Comparison of ENCODE assay signal across 10 mouse cellular contexts in the genomic region with DNA sequence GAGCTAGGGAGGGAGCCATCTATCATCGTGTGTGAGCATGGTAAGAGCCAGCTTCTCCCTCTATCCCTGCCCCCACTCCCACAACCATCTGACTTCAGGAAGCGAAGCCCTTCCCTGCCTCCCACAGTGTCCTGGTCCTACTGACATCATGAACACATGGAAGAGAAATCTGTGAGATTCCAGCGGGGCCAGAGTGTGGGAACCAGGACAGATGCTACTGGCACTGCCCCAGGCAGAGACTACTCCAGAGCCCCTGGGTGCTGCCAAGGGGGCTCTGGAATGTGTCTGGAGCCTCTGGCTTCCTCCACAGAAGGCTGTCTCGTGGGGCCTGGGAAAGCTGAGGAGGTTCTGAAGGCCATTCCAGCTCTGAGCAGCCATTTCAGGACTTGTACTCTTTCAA. TPM values are rescaled to one million over a fixed set of nuclear protein-coding genes. Genes with fewer than 3 reads are reported as not detected.
DNase-seq lines count a peak whose midpoint lies in the region; ATAC-seq and TF ChIP-seq lines count a peak whose summit lies in the region.
"Had no signal": no experiment of that assay in that cellular context is flagged by ENCODE, and none has a peak within 500 bp of the region (broad histone marks: within the 10 kb centered on the region; RNA-seq: fewer than 3 reads in every experiment).

No protein-coding gene starts in this region.

- H3K4me1 ChIP-seq in kidney, postnatal 0 days (replicated peaks; ENCODE audit: insufficient read depth, low read length) = peaks cover 37% of the 10 kb centered on the region
- peaks cover 24 to 28% of the 10 kb centered on the region in 2 experiments for H3K4me1 ChIP-seq in heart, embryonic 14.5 days (ENCODE audit: control insufficient read depth in 2 of 2, insufficient read depth in 2 of 2, low read length in 2 of 2)
- no peaks in the 10 kb centered on the region for H3K4me1 ChIP-seq in midbrain, embryonic 14.5 days (ENCODE audit: control insufficient read depth, insufficient read depth, low read length)

- H3K27me3 ChIP-seq in kidney, postnatal 0 days (ENCODE audit: insufficient read depth, low read length) = no peaks in the 10 kb centered on the region
- H3K27me3 ChIP-seq in heart, embryonic 14.5 days (ENCODE audit: control insufficient read depth, insufficient read depth, low read length) = no peaks in the 10 kb centered on the region
- 0 out of 2 replicates have a peak, but pooled peaks cover 8% of the 10 kb centered on the region for H3K27me3 ChIP-seq in midbrain, embryonic 14.5 days (ENCODE audit: control insufficient read depth, insufficient read depth, low read length)

- H3K4me3 ChIP-seq in kidney, postnatal 0 days (replicated peaks; ENCODE audit: low read depth, low read length) = no peak overlapping the region
- H3K4me3 ChIP-seq in heart, embryonic 14.5 days (ENCODE audit: control insufficient read depth in 1 of 2, insufficient read depth in 1 of 2, low read depth in 1 of 2, low read length in 2 of 2) = no peak overlapping the region
- H3K4me3 ChIP-seq in midbrain, embryonic 14.5 days (replicated peaks; ENCODE audit: low read depth, low read length) = no peak overlapping the region

- H3K27ac ChIP-seq in kidney, postnatal 0 days = 0 out of 2 replicates have a peak overlapping the region, but pooled peaks have one; percentile 36
- H3K27ac ChIP-seq in heart, embryonic 14.5 days (replicated peaks in 1 of 2; ENCODE audit: control insufficient read depth in 1 of 2, insufficient read depth in 1 of 2, low read depth in 2 of 2, low read length in 2 of 2) = peak overlapping the region; percentile 12 to 66; a peak in 3 of 4 replicates
- no peak overlapping the region for H3K27ac ChIP-seq in midbrain, embryonic 14.5 days (replicated peaks; ENCODE audit: low read depth, low read length)

- 0 out of 2 replicates have a peak, but pooled peaks have one; percentile 17 for ATAC-seq in kidney, postnatal 0 days (replicated peaks; ENCODE audit: low FRiP score, low read depth)
- ATAC-seq in heart, embryonic 14.5 days (ENCODE audit: insufficient number of reproducible peaks, insufficient read depth, low FRiP score, low read depth) = peak; percentile 23; the same call in 1 of the 2 replicates
- no peak for ATAC-seq in midbrain, embryonic 14.5 days (ENCODE audit: low FRiP score, low TSS enrichment)

- H3K36me3 ChIP-seq in kidney, postnatal 0 days (ENCODE audit: insufficient read depth, low read length) = no peaks in the 10 kb centered on the region
- H3K36me3 ChIP-seq in heart, embryonic 14.5 days (ENCODE audit: control insufficient read depth, insufficient read depth, low read length) = no peaks in the 10 kb centered on the region
- no peaks in the 10 kb centered on the region for H3K36me3 ChIP-seq in midbrain, embryonic 14.5 days (ENCODE audit: control insufficient read depth, insufficient read depth, low read length)

- peak; percentile 41 for DNase-seq in kidney, postnatal 0 days (ENCODE audit: low spot score)
- no peak for DNase-seq in kidney, adult 8-10 months
- DNase-seq in gastrocnemius, adult 18-20 months (ENCODE audit: low spot score) = peak; percentile 62
- peak; percentile 74 for DNase-seq in lung, postnatal 36 days
- no peak for DNase-seq in cerebellum, adult 11-12 months
- no peak for DNase-seq in adrenal gland, adult 2 months
- DNase-seq in midbrain, embryonic 14.5 days = no peak

- no peak overlapping the region for H3K4me2 ChIP-seq in kidney, postnatal 0 days (ENCODE audit: low read length)
- H3K4me2 ChIP-seq in heart, embryonic 14.5 days (ENCODE audit: low read length) = no peak overlapping the region
- H3K4me2 ChIP-seq in midbrain, embryonic 14.5 days (ENCODE audit: low read length) = no peak overlapping the region

- H3K9ac ChIP-seq in kidney, postnatal 0 days (ENCODE audit: low read depth, low read length) = no peak overlapping the region
- H3K9ac ChIP-seq in heart, embryonic 14.5 days (ENCODE audit: low read length) = no peak overlapping the region
- no peak overlapping the region for H3K9ac ChIP-seq in midbrain, embryonic 14.5 days (replicated peaks; ENCODE audit: low read length)

- 35% methylated on average over 4 of the region's 4 CpGs for WGBS in kidney, postnatal 0 days
- 20% methylated on average over 4 of the region's 4 CpGs for WGBS in heart, embryonic 14.5 days
- WGBS in midbrain, embryonic 14.5 days = 69% methylated on average over 4 of the region's 4 CpGs

- no peaks in the 10 kb centered on the region for H3K9me3 ChIP-seq in kidney, postnatal 0 days (replicated peaks; ENCODE audit: low read length)
- H3K9me3 ChIP-seq in heart, embryonic 14.5 days (ENCODE audit: control insufficient read depth, low read length) = no peaks in the 10 kb centered on the region
- H3K9me3 ChIP-seq in midbrain, embryonic 14.5 days (ENCODE audit: control insufficient read depth, low read length) = no peaks in the 10 kb centered on the region

- TF ChIP-seq CTCF in kidney, postnatal 0 days (IDR thresholded peaks at IDR 0.05; ENCODE audit: low read depth) = no peak

RNA-seq across cellular contexts. Expression of a gene that starts 5.6 kb away (rescaled TPM):
- polyA plus RNA-seq in kidney, postnatal 0 days (2015; fragmentation: Nextera tagmentation; extraction: Ambion mirVana) = 28.7 and 31.6 TPM in 2 replicates
- 1 to 10 TPM; 2.8 to 5.2 TPM for total RNA-seq in gastrocnemius, adult 18-20 months (2021)
- 10.7 and 11.4 TPM in 2 replicates for polyA plus RNA-seq in heart, embryonic 14.5 days (2014; fragmentation: Nextera tagmentation; extraction: Ambion mirVana)
- total RNA-seq in adrenal gland, adult 2 months (2021) = 10 to 100 TPM in 1 of 2 experiments, 1 to 10 TPM in 1; 4.3 to 11.5 TPM
- polyA plus RNA-seq in adrenal gland, adult 2 months (2012; rRNA removed) = 4.5 and 5.9 TPM in 2 replicates
- 3.0 and 7.3 TPM in 2 replicates for polyA plus RNA-seq in midbrain, embryonic 14.5 days (2014; fragmentation: Nextera tagmentation; extraction: Ambion mirVana)
- total RNA-seq: common myeloid progenitor, adult 5-6 weeks; ES-E14 had no signal

RNA-seq across cellular contexts. Expression of a gene that starts 26.4 kb away (rescaled TPM):
- 0.47 and 0.71 TPM in 2 replicates for polyA plus RNA-seq in kidney, postnatal 0 days (2015; fragmentation: Nextera tagmentation; extraction: Ambion mirVana)
- 10 to 100 TPM; 41.3 to 43.9 TPM for total RNA-seq in gastrocnemius, adult 18-20 months (2021)
- polyA plus RNA-seq in heart, embryonic 14.5 days (2014; fragmentation: Nextera tagmentation; extraction: Ambion mirVana) = 1.7 and 2.1 TPM in 2 replicates
- 10 to 100 TPM; 38.8 to 82.5 TPM for total RNA-seq in adrenal gland, adult 2 months (2021)
- 21.3 and 23.3 TPM in 2 replicates for polyA plus RNA-seq in adrenal gland, adult 2 months (2012; rRNA removed)
- not detected in 2 replicates for polyA plus RNA-seq in midbrain, embryonic 14.5 days (2014; fragmentation: Nextera tagmentation; extraction: Ambion mirVana)
- total RNA-seq: common myeloid progenitor, adult 5-6 weeks; ES-E14 had no signal

RNA-seq across cellular contexts. Expression of a gene that starts 34.4 kb away (rescaled TPM):
- 28.2 and 29.7 TPM in 2 replicates for polyA plus RNA-seq in kidney, postnatal 0 days (2015; fragmentation: Nextera tagmentation; extraction: Ambion mirVana)
- 100 to 1,000 TPM; 307 to 316 TPM for total RNA-seq in gastrocnemius, adult 18-20 months (2021)
- polyA plus RNA-seq in heart, embryonic 14.5 days (2014; fragmentation: Nextera tagmentation; extraction: Ambion mirVana) = 63.0 and 80.2 TPM in 2 replicates
- total RNA-seq in adrenal gland, adult 2 months (2021) = 100 to 1,000 TPM in 1 of 2 experiments, 10 to 100 TPM in 1; 98.9 to 110 TPM
- 270 and 277 TPM in 2 replicates for polyA plus RNA-seq in adrenal gland, adult 2 months (2012; rRNA removed)
- polyA plus RNA-seq in midbrain, embryonic 14.5 days (2014; fragmentation: Nextera tagmentation; extraction: Ambion mirVana) = 31.3 and 33.6 TPM in 2 replicates

RNA-seq across cellular contexts. Expression of a gene that starts 44.7 kb away (rescaled TPM):
- polyA plus RNA-seq in kidney, postnatal 0 days (2015; fragmentation: Nextera tagmentation; extraction: Ambion mirVana) = 3.7 and 3.8 TPM in 2 replicates
- not detected for total RNA-seq in gastrocnemius, adult 18-20 months (2021)
- polyA plus RNA-seq in heart, embryonic 14.5 days (2014; fragmentation: Nextera tagmentation; extraction: Ambion mirVana) = 1.0 and 1.1 TPM in 2 replicates
- total RNA-seq in adrenal gland, adult 2 months (2021) = 1 to 10 TPM; 3.1 to 5.4 TPM
- polyA plus RNA-seq in adrenal gland, adult 2 months (2012; rRNA removed) = 3.1 and 4.9 TPM in 2 replicates
- 35.4 and 43.3 TPM in 2 replicates for polyA plus RNA-seq in midbrain, embryonic 14.5 days (2014; fragmentation: Nextera tagmentation; extraction: Ambion mirVana)
- total RNA-seq: common myeloid progenitor, adult 5-6 weeks had no signal

Comparison
In these comparisons a context has a peak if more than half of its experiments do, and no peak if none do; other contexts are left out.
1. DNase-seq: peak in kidney, postnatal 0 days (single experiment), gastrocnemius, adult 18-20 months (single experiment) and lung, postnatal 36 days (single experiment); none in kidney, adult 8-10 months (0 of 2), cerebellum, adult 11-12 months (single experiment), adrenal gland, adult 2 months (single experiment) and midbrain, embryonic 14.5 days (single experiment).